Mouse (Mus musculus): Measurements from ENCODE around the gene Olfr750. TPM values are rescaled to one million over a fixed set of nuclear protein-coding genes. Genes with fewer than 3 reads are reported as not detected.
"Not testable (repeated sequence)": the region's sequence is repeated elsewhere in the genome, so short reads cannot be mapped to it uniquely, and the experiment has no call there.

Olfr750 gene
- polyA plus RNA-seq, 2 experiments, result not detected

GRCm38 (mm10) chr14:51104366-51104765 is 30.1 kb upstream of the Olfr750 start:
- Histone ChIP-seq H3K9me3 (ENCODE audit: control insufficient read depth, low read length) (no peaks in the 10 kb centered on the region), H3K4me2 (replicated peaks; ENCODE audit: low read depth, low read length, severe bottlenecking) (no peak overlapping the region), H3K4me3 (replicated peaks; ENCODE audit: low read length) (no peak overlapping the region), H3K4me1 (ENCODE audit: control insufficient read depth, insufficient read depth, low read length) (no peaks in the 10 kb centered on the region), H3K27me3 (ENCODE audit: control insufficient read depth, insufficient read depth, low read length) (no peaks in the 10 kb centered on the region), H3K9ac (ENCODE audit: low read depth, low read length, severe bottlenecking) (no peak overlapping the region), H3K36me3 (ENCODE audit: control insufficient read depth, insufficient read depth, low read length) (0 out of 2 replicates have a peak, but pooled peaks cover 7% of the 10 kb centered on the region), H3K27ac (replicated peaks; ENCODE audit: low read depth, low read length) (no peak overlapping the region)
- TF ChIP-seq POLR2A (IDR thresholded peaks at IDR 0.05; ENCODE audit: borderline replicate concordance, extremely low read depth, insufficient read depth, insufficient read length), result no peak
- DNase-seq (ENCODE audit: low spot score) (no peak), ATAC-seq (ENCODE audit: low FRiP score, low read depth) (no peak)
- WGBS, result 92% methylated on average over 2 of the region's 2 CpGs

- ATAC-seq (ENCODE audit: low FRiP score, low read depth) (no peak), DNase-seq (ENCODE audit: low spot score) (peak; percentile 65)
- Histone ChIP-seq H3K4me1 (ENCODE audit: control insufficient read depth, insufficient read depth, low read length) (no peaks in the 10 kb centered on the region), H3K27me3 (ENCODE audit: control insufficient read depth, insufficient read depth, low read length) (no peaks in the 10 kb centered on the region), H3K9ac (ENCODE audit: low read depth, low read length, severe bottlenecking) (no peak overlapping the region), H3K9me3 (ENCODE audit: control insufficient read depth, low read length) (no peaks in the 10 kb centered on the region), H3K36me3 (ENCODE audit: control insufficient read depth, insufficient read depth, low read length) (0 out of 2 replicates have a peak, but pooled peaks cover 7% of the 10 kb centered on the region), H3K4me2 (replicated peaks; ENCODE audit: low read depth, low read length, severe bottlenecking) (no peak overlapping the region), H3K4me3 (replicated peaks; ENCODE audit: low read length) (no peak overlapping the region), H3K27ac (replicated peaks; ENCODE audit: low read depth, low read length) (no peak overlapping the region)
- 53% methylated on average over 3 of the region's 3 CpGs for WGBS
- TF ChIP-seq POLR2A (IDR thresholded peaks at IDR 0.05; ENCODE audit: borderline replicate concordance, extremely low read depth, insufficient read depth, insufficient read length), result no peak
Observed at GRCm38 (mm10) chr14:51103217-51103616, 29.0 kb upstream of the Olfr750 start.

- no peak overlapping the region for H3K4me2 ChIP-seq (replicated peaks; ENCODE audit: low read depth, low read length, severe bottlenecking)
- H3K9ac ChIP-seq (ENCODE audit: low read depth, low read length, severe bottlenecking), result no peak overlapping the region
- ATAC-seq (ENCODE audit: low FRiP score, low read depth), result no peak
- no peak overlapping the region for H3K4me3 ChIP-seq (replicated peaks; ENCODE audit: low read length)
- no peak overlapping the region for H3K27ac ChIP-seq (replicated peaks; ENCODE audit: low read depth, low read length)
- no peaks in the 10 kb centered on the region for H3K4me1 ChIP-seq (ENCODE audit: control insufficient read depth, insufficient read depth, low read length)
- no peaks in the 10 kb centered on the region for H3K27me3 ChIP-seq (ENCODE audit: control insufficient read depth, insufficient read depth, low read length)
- WGBS, result 70% methylated on average over 9 of the region's 9 CpGs
- 0 out of 2 replicates have a peak, but pooled peaks cover 7% of the 10 kb centered on the region for H3K36me3 ChIP-seq (ENCODE audit: control insufficient read depth, insufficient read depth, low read length)
- no peak for TF ChIP-seq POLR2A (IDR thresholded peaks at IDR 0.05; ENCODE audit: borderline replicate concordance, extremely low read depth, insufficient read depth, insufficient read length)
- DNase-seq (ENCODE audit: low spot score), result no peak
- H3K9me3 ChIP-seq (ENCODE audit: control insufficient read depth, low read length), result no peaks in the 10 kb centered on the region
Observed at GRCm38 (mm10) chr14:51101284-51101683, 27.0 kb upstream of the Olfr750 start.

DNA sequence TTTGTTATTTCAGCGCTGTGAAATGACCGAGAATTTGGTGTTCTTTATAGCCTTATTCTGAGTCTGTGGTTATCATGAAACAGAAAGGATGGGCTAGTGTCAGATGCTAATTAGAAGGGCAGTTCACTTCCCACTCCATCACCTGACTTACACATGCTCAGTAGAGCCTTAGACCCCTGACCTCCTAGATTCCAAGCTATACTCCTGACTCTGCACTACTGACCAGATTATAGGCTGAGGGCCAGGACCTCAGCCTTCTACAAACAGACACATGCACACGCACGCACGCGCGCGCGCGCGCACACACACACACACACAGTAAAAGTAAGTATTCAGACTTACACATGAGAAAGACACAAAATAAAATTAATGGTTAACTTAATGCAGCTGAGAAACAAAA is 24.7 kb upstream of the Olfr750 start:
- 92% methylated on average over 11 of the region's 11 CpGs for WGBS
- H3K4me3 ChIP-seq (replicated peaks; ENCODE audit: low read length), result no peak overlapping the region
- H3K36me3 ChIP-seq (ENCODE audit: control insufficient read depth, insufficient read depth, low read length), result no peaks in the 10 kb centered on the region
- no peak overlapping the region for H3K9ac ChIP-seq (ENCODE audit: low read depth, low read length, severe bottlenecking)
- DNase-seq (ENCODE audit: low spot score) (no peak), ATAC-seq (ENCODE audit: low FRiP score, low read depth) (no peak)
- H3K4me2 ChIP-seq (replicated peaks; ENCODE audit: low read depth, low read length, severe bottlenecking), result no peak overlapping the region
- no peaks in the 10 kb centered on the region for H3K27me3 ChIP-seq (ENCODE audit: control insufficient read depth, insufficient read depth, low read length)
- no peak overlapping the region for H3K27ac ChIP-seq (replicated peaks; ENCODE audit: low read depth, low read length)
- H3K9me3 ChIP-seq (ENCODE audit: control insufficient read depth, low read length), result no peaks in the 10 kb centered on the region
- no peak for TF ChIP-seq POLR2A (IDR thresholded peaks at IDR 0.05; ENCODE audit: borderline replicate concordance, extremely low read depth, insufficient read depth, insufficient read length)
- no peaks in the 10 kb centered on the region for H3K4me1 ChIP-seq (ENCODE audit: control insufficient read depth, insufficient read depth, low read length)

- not testable (repeated sequence) for H3K9me3 ChIP-seq (ENCODE audit: control insufficient read depth, low read length); H3K4me1 ChIP-seq (ENCODE audit: control insufficient read depth, insufficient read depth, low read length); H3K27ac ChIP-seq (replicated peaks; ENCODE audit: low read depth, low read length); H3K4me2 ChIP-seq (replicated peaks; ENCODE audit: low read depth, low read length, severe bottlenecking); ATAC-seq (ENCODE audit: low FRiP score, low read depth); H3K36me3 ChIP-seq (ENCODE audit: control insufficient read depth, insufficient read depth, low read length); H3K27me3 ChIP-seq (ENCODE audit: control insufficient read depth, insufficient read depth, low read length); H3K4me3 ChIP-seq (replicated peaks; ENCODE audit: low read length); H3K9ac ChIP-seq (ENCODE audit: low read depth, low read length, severe bottlenecking)
- WGBS, result 7% methylated on average over 1 of the region's 1 CpGs
- peak; percentile 34 for DNase-seq (ENCODE audit: low spot score)
Observed at GRCm38 (mm10) chr14:51098300-51098699, 24.1 kb upstream of the Olfr750 start.

Data from limb, embryonic 14.5 days (tissue).